Mouse (Mus musculus) left cerebral cortex, postnatal 4 days (tissue): ENCODE data around the gene Stag1. TPM values are rescaled to one million over a fixed set of nuclear protein-coding genes. Genes with fewer than 3 reads are reported as not detected.

Source experiments
- DNase-seq: peaks from one replicate; pipeline ENCODE4 v3.0.0-alpha.2; 2022
- intact Hi-C: fragments of 180-260 bp; cut with DNase I; formaldehyde crosslinking; loops from one replicate; pipeline ENCODE4 v1.15.1; 2025
- total RNA-seq, 2 experiments: library from RNA; stranded (reverse); gene quantifications; 2 replicates each; pipeline ENCODE4 v1.2.3; 2021

Stag1 gene
- total RNA-seq, 2 experiments from 2014 or later: 45.8 to 55.4 TPM

DNA sequence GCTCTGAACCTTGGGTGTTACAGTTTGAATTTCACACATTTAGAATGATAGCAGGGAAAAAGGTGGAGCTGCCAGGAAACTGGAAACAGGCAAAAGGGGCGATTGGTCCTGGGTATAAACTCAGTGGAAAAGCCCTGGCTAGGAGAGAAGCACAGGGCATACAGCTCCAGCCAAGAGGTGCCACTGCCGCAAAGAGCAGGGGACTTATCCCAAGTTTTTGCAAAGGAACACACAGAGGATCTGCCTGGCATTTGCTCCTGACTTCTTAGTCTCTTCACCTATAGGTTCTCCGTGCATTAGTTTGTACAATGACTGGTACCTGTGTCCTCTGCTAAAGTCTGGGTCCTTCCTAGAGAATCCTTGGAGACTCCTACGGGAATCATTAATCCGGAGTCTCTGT lies 5.6 kb downstream of the Stag1 start:
- intact Hi-C loops: no loop called here
- DNase-seq: no peak

DNA sequence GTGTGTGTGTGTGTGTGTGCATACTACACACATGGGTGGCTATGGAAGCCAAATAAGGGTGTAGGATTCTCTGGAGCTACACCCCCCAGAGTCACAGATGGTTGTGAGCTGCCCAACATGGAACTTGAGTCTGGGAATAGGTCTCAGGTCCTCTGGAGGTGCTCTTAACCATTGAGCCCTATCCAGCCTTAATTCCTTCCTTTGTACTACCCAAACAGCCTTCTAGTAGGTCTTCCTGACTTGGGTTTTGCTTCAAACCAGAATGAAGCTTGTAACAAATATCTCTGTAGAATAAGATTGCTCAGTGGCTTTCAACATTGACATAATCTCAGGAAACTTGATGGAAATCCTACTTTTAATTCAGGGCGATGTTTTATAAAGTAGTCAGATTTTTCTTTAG lies 7.9 kb downstream of the Stag1 start:
- intact Hi-C loops: no loop called here
- DNase-seq: no peak

GRCm38 (mm10) chr9:100605985-100606554 lies 8.5 kb downstream of the Stag1 start:
- peak; percentile 43 for DNase-seq
- intact Hi-C loops: no loop called here

DNA sequence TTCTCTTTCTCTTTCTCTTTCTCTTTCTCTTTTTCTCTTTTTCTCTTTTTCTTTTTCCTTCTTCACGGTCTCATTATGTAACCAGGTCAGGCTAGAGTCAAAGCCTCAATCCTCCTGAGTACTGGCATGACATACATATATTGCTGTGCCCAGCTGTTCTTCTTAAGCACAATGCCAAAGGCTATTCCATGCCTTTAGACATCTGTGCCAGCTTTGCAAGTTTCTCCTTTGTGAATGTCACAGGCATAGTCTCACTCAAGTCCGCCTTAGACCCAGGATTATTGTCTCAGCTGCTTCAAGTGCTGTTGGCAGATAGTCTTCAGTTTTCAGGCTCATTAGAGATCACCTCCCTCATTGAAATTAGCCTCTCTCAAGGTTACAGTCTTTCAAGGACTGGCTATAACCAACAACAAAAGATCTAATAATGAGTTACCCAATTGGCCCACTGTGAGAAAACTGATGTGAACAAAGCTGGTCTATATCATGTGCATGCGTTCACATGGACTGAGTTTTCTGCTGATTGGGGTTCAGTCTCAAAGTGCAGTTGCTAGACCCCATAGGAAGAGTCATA lies 16.0 kb downstream of the Stag1 start:
- DNase-seq: no peak
- intact Hi-C loops: no loop called here

- intact Hi-C loops: no loop called here
- DNase-seq: peak; percentile 55
Observed at GRCm38 (mm10) chr9:100616947-100617346, 19.3 kb downstream of the Stag1 start.

- intact Hi-C loops: no loop called here
- DNase-seq: no peak
Observed at GRCm38 (mm10) chr9:100626258-100626657, 28.7 kb downstream of the Stag1 start.

DNA sequence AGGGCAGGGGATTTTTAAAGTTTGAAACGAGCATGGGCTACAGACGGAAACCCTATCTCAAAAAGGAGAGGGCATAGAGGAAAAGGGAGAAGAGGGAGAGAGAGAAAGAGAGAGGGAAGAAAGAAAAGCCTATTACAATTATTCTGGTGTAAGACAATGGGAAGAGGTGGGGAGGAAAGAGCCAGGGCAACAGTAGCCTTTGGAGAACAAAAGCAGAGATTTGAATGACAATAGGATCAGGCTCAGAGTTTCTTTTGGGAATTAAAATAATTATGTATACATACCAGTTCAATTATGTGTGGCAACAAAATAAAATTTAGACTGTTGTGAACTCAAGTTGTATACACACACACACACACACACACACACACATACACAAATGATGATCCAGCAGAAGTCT lies 43.2 kb downstream of the Stag1 start:
- no peak for DNase-seq
- intact Hi-C loops: loop anchor here (5.0 to 10.0 kb wide), 5 partner anchors 118 to 517 kb away; partner anchors contain the start of genes Msl2 and Pccb

DNA sequence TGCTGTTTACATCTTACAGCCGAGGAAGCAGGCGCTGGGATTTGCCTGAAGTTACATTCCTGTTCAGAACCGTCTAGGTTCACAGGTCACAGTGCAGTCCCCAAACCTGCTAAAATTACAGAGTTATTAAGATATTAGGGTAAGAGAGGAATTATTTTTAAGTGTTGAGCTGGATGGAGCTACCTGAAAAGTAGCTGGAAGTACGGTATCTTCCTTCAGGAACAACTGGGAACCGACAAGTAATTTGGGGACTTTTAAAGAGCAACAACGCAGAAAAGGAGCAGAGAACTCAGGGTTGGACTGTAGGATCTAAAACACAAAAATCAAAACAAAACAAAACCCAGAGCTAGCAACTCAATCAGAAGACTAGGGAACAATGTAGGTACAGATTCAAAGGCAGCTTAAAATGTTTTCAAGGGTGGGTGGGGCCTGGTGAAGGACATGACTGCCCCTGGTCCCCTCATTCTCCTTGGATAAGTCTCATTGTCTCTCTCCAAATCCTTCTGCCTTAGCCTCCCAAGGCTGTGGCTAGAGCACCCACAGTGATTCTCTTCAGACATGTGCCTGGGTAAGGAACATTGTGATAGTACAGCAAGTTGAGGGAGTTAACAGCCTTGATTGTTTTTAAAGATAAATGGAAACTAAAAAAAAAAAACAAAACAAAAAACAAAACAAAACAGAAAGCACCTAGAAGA lies 43.9 kb downstream of the Stag1 start:
- DNase-seq: no peak
- intact Hi-C loops: loop anchor here (2.0 to 10.0 kb wide), 6 partner anchors 119 to 516 kb away; partner anchors contain the start of genes Msl2 and Pccb

GRCm38 (mm10) chr9:100642186-100642839 lies 44.7 kb downstream of the Stag1 start:
- DNase-seq: no peak
- intact Hi-C loops: loop anchor here (2.0 to 10.0 kb wide), 6 partner anchors 120 to 515 kb away; partner anchors contain the start of genes Msl2 and Pccb

GRCm38 (mm10) chr9:100642840-100643697 lies 45.5 kb downstream of the Stag1 start:
- intact Hi-C loops: loop anchor here (2.0 to 10.0 kb wide), 6 partner anchors 121 to 514 kb away; partner anchors contain the start of genes Msl2 and Pccb

GRCm38 (mm10) chr9:100644071-100644771 lies 46.6 kb downstream of the Stag1 start:
- intact Hi-C loops: loop anchor here (5.0 to 10.0 kb wide), 5 partner anchors 122 to 513 kb away; partner anchors contain the start of genes Msl2 and Pccb
- peak; percentile 70 for DNase-seq

More at GRCm38 (mm10) chr9:100642840-100643697, 45.5 kb downstream of the Stag1 start:
- peak; percentile 100 for DNase-seq

- intact Hi-C loops: loop anchor here (5.0 to 10.0 kb wide), 2 partner anchors 117 to 390 kb away; partner anchors contain the start of gene Pccb
- DNase-seq: no peak
Observed at GRCm38 (mm10) chr9:100645026-100645940, 47.7 kb downstream of the Stag1 start.

- intact Hi-C loops: loop anchor here (5.0 to 10.0 kb wide), 2 partner anchors 116 to 389 kb away; partner anchors contain the start of gene Pccb
- no peak for DNase-seq
Observed at GRCm38 (mm10) chr9:100646276-100646675, 48.7 kb downstream of the Stag1 start.

DNA sequence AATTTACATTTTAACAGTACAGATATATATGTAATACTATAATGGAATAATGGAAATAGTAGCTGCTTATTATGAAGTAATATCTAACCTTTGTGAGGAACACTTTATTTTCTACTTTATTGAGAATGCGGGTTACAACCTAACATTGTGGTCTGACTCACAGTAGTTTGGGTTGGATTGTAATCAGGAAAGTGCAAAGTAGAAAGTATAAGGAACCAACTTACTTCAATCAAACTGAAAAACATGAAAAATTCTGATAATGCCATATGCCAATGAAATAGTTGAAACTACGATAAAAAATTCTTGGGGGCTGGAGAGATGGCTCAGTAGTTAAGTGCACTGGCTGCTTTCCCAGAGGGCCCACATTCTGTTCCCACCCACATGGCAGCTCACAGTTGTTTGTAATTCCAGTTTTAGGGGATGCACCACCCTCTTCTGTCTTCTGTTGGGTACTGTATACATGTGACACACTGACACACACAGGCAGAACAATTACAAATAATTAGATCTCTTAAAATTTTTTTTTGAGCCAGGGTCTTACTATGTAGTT lies 50.3 kb downstream of the Stag1 start:
- intact Hi-C loops: loop anchor here (5.0 to 10.0 kb wide), 2 partner anchors 114 to 387 kb away; partner anchors contain the start of gene Pccb

GRCm38 (mm10) chr9:100654104-100654503 lies 56.5 kb downstream of the Stag1 start:
- intact Hi-C loops: no loop called here
- no peak for DNase-seq

More for the DNA sequence above, 50.3 kb downstream of the Stag1 start:
- no peak for DNase-seq

DNA sequence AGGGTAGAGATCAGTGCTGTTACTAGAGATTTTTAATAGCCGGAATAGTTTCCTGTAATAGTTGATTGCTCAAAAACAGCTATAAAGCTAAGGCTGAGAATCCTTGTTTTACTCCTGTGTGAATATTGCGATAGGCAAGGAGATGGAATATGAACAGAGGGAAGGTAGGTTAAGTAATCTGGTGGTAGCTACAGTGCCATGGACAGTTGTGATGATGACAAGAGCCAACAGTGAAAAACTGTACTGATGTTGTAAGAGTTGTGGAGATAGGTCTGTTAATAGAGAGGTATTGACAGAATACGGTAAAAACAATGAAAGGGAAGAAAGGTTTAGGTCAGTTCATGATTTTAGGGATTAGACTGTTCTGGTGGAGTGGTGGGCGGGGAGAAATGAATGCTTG lies 58.5 kb downstream of the Stag1 start:
- intact Hi-C loops: no loop called here
- DNase-seq: no peak

- intact Hi-C loops: no loop called here
- DNase-seq: no peak
Observed at GRCm38 (mm10) chr9:100660587-100660986, 63.0 kb downstream of the Stag1 start.
